Mouse (Mus musculus): ENCODE data around the gene Auts2. TPM values are rescaled to one million over a fixed set of nuclear protein-coding genes. Genes with fewer than 3 reads are reported as not detected.

The Auts2 gene
- polyA plus RNA-seq, 1 experiment from 2014 or later = 70.3 TPM

DNA sequence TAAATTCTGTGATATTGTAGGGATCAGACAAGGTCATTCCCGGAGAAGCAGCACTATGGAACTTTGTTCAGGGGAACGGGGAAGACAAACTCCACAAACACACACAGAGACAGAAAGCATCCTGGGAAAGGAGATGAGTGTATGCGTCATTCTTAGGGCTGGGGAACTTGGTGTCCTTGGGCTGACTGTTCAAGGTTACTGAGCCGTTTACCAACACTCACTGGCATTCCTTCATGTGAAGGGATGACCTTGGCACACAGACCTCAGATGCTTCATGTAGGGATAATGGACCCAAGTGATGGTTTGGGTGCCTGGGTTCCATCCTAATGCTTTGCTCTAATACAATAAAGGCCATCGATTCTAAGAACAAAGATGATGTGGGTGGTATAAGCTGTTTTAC, 685.2 kb downstream of the Auts2 start:
- Histone ChIP-seq H3K4me3 (ENCODE audit: low read depth, low read length) (no peak overlapping the region), H3K4me1 (replicated peaks; ENCODE audit: control insufficient read depth, insufficient read depth, low read length) (no peaks in the 10 kb centered on the region), H3K9ac (ENCODE audit: low read depth, low read length) (no peak overlapping the region), H3K27ac (ENCODE audit: low read depth, low read length) (no peak overlapping the region), H3K36me3 (ENCODE audit: control insufficient read depth, insufficient read depth, low read length) (no peaks in the 10 kb centered on the region), H3K27me3 (ENCODE audit: control insufficient read depth, insufficient read depth, low read length) (no peaks in the 10 kb centered on the region), H3K9me3 (ENCODE audit: control insufficient read depth, low read length) (no peaks in the 10 kb centered on the region), H3K4me2 (replicated peaks; ENCODE audit: low read depth, low read length) (no peak overlapping the region)
- ATAC-seq (ENCODE audit: low FRiP score) (no peak), DNase-seq (ENCODE audit: low spot score) (no peak)
- 84% methylated on average over 5 of the region's 5 CpGs for WGBS

DNA sequence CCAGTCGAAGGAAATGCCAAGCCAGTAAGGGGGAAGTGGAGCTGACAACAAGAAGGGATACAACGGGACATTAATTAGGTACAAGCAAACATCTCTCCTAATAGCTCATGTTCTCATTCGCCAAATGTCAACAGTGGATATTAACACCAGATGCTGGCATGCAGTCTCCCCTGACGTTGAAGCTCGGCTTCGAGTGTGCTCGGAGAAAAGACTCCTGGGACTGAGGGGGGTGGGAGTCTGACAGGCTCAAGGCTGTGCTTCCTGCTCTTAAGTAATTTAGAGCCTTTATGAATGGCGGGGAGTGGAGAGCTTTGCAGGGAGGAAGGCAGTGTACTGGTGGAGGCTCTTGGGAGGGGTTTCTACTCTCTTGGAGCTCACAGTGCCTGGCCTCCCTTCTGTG, 687.8 kb downstream of the Auts2 start:
- Histone ChIP-seq H3K4me2 (replicated peaks; ENCODE audit: low read depth, low read length) (no peak overlapping the region), H3K4me3 (ENCODE audit: low read depth, low read length) (no peak overlapping the region), H3K9me3 (ENCODE audit: control insufficient read depth, low read length) (no peaks in the 10 kb centered on the region), H3K27me3 (ENCODE audit: control insufficient read depth, insufficient read depth, low read length) (no peaks in the 10 kb centered on the region), H3K27ac (ENCODE audit: low read depth, low read length) (no peak overlapping the region), H3K9ac (ENCODE audit: low read depth, low read length) (no peak overlapping the region), H3K36me3 (ENCODE audit: control insufficient read depth, insufficient read depth, low read length) (no peaks in the 10 kb centered on the region), H3K4me1 (replicated peaks; ENCODE audit: control insufficient read depth, insufficient read depth, low read length) (peaks cover 2% of the 10 kb centered on the region; the same call in 1 of the 2 replicates)
- ATAC-seq (ENCODE audit: low FRiP score) (no peak), DNase-seq (ENCODE audit: low spot score) (peak; percentile 49)
- 31% methylated on average over 8 of the region's 8 CpGs for WGBS

DNA sequence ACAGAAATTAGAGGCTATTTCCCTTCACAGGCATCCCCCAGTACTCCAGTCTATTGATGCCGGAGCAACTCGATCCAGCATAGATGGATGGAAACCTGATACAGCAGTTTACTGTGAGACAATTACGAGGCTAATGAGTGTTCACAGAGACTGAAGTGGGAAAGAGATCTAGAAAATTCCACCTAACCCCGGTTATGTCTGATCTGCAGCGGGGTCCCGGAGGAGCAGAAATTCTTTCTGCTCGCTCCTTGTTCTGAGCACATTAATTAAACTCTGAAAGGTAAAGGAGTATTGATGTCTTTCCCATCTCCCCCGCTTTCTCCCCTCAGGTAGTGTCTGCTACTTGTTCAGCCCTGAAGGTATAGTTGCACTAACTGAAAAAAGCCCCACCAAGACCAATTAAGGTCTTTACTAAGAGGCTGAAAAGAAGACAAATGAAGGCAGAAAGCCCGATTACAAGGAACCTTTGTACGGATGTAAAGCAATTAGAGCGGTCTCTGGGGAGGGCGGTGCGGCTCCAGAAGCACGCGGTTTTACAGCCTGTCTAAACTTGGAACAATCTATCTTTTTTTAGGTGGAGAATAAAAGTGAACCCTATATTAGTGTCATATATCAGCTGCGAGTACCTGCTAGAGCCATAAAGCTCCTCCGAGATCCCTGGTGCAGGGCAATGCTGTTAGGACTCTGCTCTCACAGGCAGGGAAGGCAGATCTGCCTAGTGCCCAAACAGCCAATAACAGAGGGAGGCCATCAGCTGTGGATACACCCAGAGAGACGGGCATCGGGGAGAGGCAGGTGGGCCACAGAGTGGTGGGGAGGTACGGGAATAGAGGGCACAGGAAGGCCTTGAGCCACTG, 691.3 kb downstream of the Auts2 start:
- 50% methylated on average over 20 of the region's 20 CpGs for WGBS
- Histone ChIP-seq H3K4me1 (replicated peaks; ENCODE audit: control insufficient read depth, insufficient read depth, low read length) (peaks cover 2% of the 10 kb centered on the region; the same call in 1 of the 2 replicates), H3K4me2 (replicated peaks; ENCODE audit: low read depth, low read length) (no peak overlapping the region), H3K27ac (ENCODE audit: low read depth, low read length) (no peak overlapping the region), H3K4me3 (ENCODE audit: low read depth, low read length) (no peak overlapping the region), H3K9ac (ENCODE audit: low read depth, low read length) (no peak overlapping the region), H3K36me3 (ENCODE audit: control insufficient read depth, insufficient read depth, low read length) (no peaks in the 10 kb centered on the region), H3K27me3 (ENCODE audit: control insufficient read depth, insufficient read depth, low read length) (no peaks in the 10 kb centered on the region), H3K9me3 (ENCODE audit: control insufficient read depth, low read length) (no peaks in the 10 kb centered on the region)
- DNase-seq (ENCODE audit: low spot score) (peak; percentile 54), ATAC-seq (ENCODE audit: low FRiP score) (peak; percentile 45; the same call in 1 of the 2 replicates)

DNA sequence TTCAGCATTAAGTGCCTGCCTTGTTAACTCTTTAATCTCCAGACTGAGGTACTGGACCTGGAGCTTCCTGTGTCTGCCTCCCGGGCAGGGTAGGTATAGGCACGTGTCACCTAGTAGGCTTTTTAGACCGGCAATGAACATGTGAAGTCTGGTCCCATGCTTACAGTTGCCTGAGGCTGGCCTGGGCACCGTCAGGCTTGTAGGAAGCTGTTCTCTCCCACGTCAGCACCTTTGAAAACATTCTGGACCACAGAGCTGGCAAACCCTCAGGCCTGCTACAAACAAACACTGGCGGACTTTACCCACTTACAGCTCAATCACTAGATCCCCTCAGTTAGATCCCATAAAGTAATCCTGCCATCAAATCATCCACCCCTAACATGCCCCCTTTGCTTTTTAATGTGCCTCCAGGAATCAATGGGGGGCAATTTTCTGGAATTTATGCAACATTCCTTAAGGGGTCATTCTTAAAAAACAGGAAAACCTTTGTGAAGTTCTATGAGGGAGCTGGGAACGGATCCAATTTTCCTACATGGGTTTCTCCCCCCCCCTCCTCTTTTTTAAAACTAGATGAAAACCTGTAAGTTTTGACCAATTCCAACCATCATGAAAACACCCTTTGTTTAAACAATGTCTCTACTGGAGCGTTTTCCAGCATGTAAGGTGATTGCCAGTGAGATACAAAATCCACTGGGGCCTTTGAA, 692.4 kb downstream of the Auts2 start:
- ATAC-seq (ENCODE audit: low FRiP score) = no peak
- Histone ChIP-seq H3K27me3 (ENCODE audit: control insufficient read depth, insufficient read depth, low read length) (no peaks in the 10 kb centered on the region), H3K4me3 (ENCODE audit: low read depth, low read length) (no peak overlapping the region), H3K4me2 (replicated peaks; ENCODE audit: low read depth, low read length) (no peak overlapping the region), H3K9me3 (ENCODE audit: control insufficient read depth, low read length) (no peaks in the 10 kb centered on the region), H3K27ac (ENCODE audit: low read depth, low read length) (no peak overlapping the region), H3K9ac (ENCODE audit: low read depth, low read length) (no peak overlapping the region), H3K4me1 (replicated peaks; ENCODE audit: control insufficient read depth, insufficient read depth, low read length) (peaks cover 2% of the 10 kb centered on the region; the same call in 1 of the 2 replicates), H3K36me3 (ENCODE audit: control insufficient read depth, insufficient read depth, low read length) (no peaks in the 10 kb centered on the region)
- DNase-seq (ENCODE audit: low spot score) = no peak
- 80% methylated on average over 8 of the region's 8 CpGs for WGBS

DNA sequence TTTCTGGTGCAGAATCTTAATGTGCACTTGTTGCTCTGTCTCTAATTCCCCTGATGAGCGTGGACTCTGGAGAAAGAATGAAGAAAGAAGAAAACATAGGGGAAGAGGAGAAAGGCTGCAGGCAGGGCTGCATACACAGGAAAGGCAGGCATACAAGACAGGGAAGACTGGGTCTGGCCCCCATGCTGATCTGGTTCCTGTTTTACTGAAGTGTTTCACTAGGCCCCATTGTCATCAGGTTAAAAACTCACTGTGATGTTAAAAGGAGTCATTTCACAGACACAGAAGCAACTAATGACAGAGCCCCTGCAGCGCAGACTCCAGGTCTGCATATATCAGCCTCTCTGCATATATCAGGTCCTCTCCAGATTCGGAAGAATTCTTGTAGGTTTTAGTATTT, 693.5 kb downstream of the Auts2 start:
- DNase-seq (ENCODE audit: low spot score) = no peak
- no peak overlapping the region for H3K9ac ChIP-seq (ENCODE audit: low read depth, low read length)
- no peak overlapping the region for H3K4me2 ChIP-seq (replicated peaks; ENCODE audit: low read depth, low read length)
- ATAC-seq (ENCODE audit: low FRiP score) = no peak
- H3K4me1 ChIP-seq (replicated peaks; ENCODE audit: control insufficient read depth, insufficient read depth, low read length) = peaks cover 2% of the 10 kb centered on the region; the same call in 1 of the 2 replicates
- H3K4me3 ChIP-seq (ENCODE audit: low read depth, low read length) = no peak overlapping the region
- H3K36me3 ChIP-seq (ENCODE audit: control insufficient read depth, insufficient read depth, low read length) = no peaks in the 10 kb centered on the region
- WGBS = 65% methylated on average over 3 of the region's 3 CpGs
- H3K27ac ChIP-seq (ENCODE audit: low read depth, low read length) = no peak overlapping the region
- H3K27me3 ChIP-seq (ENCODE audit: control insufficient read depth, insufficient read depth, low read length) = no peaks in the 10 kb centered on the region
- H3K9me3 ChIP-seq (ENCODE audit: control insufficient read depth, low read length) = no peaks in the 10 kb centered on the region

DNA sequence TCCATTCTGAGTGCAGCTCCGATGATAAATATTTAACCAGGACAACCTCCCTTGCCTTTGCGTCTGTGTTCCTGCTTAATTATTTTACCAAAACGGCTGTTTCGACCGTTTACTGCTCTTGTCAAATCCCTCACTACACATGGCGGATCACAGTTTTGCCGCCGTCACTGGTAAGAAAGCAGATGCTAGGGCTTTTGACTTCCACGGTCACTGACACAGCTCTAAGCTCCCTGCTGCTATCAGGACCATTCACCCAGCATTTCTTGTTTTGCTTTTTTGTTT, 698.7 kb downstream of the Auts2 start:
- Histone ChIP-seq H3K4me3 (ENCODE audit: low read depth, low read length) (no peak overlapping the region), H3K27me3 (ENCODE audit: control insufficient read depth, insufficient read depth, low read length) (no peaks in the 10 kb centered on the region), H3K9me3 (ENCODE audit: control insufficient read depth, low read length) (no peaks in the 10 kb centered on the region), H3K27ac (ENCODE audit: low read depth, low read length) (no peak overlapping the region), H3K4me1 (replicated peaks; ENCODE audit: control insufficient read depth, insufficient read depth, low read length) (no peaks in the 10 kb centered on the region; the same call in 1 of the 2 replicates), H3K36me3 (ENCODE audit: control insufficient read depth, insufficient read depth, low read length) (no peaks in the 10 kb centered on the region), H3K4me2 (replicated peaks; ENCODE audit: low read depth, low read length) (no peak overlapping the region), H3K9ac (ENCODE audit: low read depth, low read length) (no peak overlapping the region)
- WGBS = 38% methylated on average over 9 of the region's 9 CpGs
- no peak for DNase-seq (ENCODE audit: low spot score)
- ATAC-seq (ENCODE audit: low FRiP score) = no peak

DNA sequence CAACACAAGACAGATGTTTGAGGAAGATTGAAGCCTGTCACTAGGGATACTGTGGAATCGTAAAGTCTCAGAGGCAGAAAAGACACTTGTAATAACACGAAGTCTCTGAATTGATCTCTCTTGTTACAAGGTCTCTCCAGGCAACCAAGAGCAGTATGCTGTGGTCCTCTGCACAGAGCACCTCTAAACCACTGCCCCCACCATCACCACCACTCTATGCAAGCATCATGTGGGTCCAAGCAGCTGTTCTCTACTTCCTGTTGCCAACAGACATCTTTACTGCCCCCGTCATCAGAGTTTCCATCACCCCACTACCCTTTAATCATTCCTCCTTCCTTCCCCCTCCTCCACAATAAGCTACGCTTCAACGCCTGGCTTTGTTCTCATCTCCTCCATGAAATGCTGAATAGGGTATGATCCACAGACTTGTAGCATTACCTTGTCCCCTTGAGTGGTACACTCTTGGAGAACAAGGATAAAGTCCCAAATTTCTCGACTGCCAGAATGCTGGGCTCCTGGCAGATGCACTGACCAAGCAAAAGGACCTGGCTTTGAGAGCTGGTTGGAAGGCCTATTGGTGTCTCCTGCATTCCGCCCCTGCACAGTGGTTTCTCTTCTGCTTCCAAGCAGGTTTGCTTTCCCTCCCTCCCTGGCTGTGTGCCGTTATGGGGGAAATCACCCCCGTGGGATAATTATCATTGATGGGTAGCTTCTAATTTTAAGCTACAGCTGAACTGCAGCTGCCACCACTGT, 699.2 kb downstream of the Auts2 start:
- Histone ChIP-seq H3K27me3 (ENCODE audit: control insufficient read depth, insufficient read depth, low read length) (no peaks in the 10 kb centered on the region), H3K27ac (ENCODE audit: low read depth, low read length) (no peak overlapping the region), H3K9me3 (ENCODE audit: control insufficient read depth, low read length) (no peaks in the 10 kb centered on the region), H3K4me1 (replicated peaks; ENCODE audit: control insufficient read depth, insufficient read depth, low read length) (no peaks in the 10 kb centered on the region; the same call in 1 of the 2 replicates), H3K9ac (ENCODE audit: low read depth, low read length) (no peak overlapping the region), H3K4me3 (ENCODE audit: low read depth, low read length) (no peak overlapping the region), H3K36me3 (ENCODE audit: control insufficient read depth, insufficient read depth, low read length) (no peaks in the 10 kb centered on the region), H3K4me2 (replicated peaks; ENCODE audit: low read depth, low read length) (no peak overlapping the region)
- DNase-seq (ENCODE audit: low spot score) = peak; percentile 28
- ATAC-seq (ENCODE audit: low FRiP score) = peak; percentile 35; the same call in 1 of the 2 replicates
- WGBS = 47% methylated on average over 9 of the region's 9 CpGs

DNA sequence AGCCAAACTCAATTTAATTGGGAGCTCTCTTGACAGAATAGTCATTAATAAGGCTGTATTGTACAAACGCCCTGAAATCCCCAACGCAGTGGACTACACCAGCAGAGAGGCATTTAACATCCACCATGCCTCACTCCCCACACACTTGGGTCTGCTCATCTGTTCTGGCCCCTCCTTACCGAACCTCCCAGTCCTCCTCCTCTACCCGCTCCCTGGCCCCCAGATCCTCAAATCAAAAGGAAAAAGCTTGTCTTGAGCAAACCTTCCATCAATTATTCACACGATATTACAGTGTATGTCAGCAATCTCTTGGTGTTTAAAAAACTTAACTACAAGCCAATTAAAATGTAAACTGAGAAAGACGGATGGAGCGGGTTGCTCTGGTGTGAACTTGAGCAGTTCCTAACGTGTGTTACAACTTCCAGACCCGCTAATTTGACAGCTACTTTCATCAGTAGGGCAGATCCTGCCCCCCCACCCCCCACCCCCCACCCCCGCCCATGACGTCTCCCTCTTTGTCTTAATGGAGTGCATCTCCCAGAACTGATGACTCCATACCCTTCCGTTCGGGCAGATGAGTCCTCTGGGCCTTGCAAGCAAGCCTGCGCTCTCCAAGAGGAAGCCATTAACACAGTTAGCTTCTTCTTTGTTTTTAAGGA, 703.4 kb downstream of the Auts2 start:
- no peak overlapping the region for H3K27ac ChIP-seq (ENCODE audit: low read depth, low read length)
- 69% methylated on average over 14 of the region's 14 CpGs for WGBS

More for the DNA sequence above, 703.4 kb downstream of the Auts2 start:
- DNase-seq (ENCODE audit: low spot score) (no peak), ATAC-seq (ENCODE audit: low FRiP score) (no peak)
- H3K27me3 ChIP-seq (ENCODE audit: control insufficient read depth, insufficient read depth, low read length) = no peaks in the 10 kb centered on the region
- H3K4me3 ChIP-seq (ENCODE audit: low read depth, low read length) = no peak overlapping the region
- no peak overlapping the region for H3K4me2 ChIP-seq (replicated peaks; ENCODE audit: low read depth, low read length)
- no peaks in the 10 kb centered on the region; the same call in 1 of the 2 replicates for H3K4me1 ChIP-seq (replicated peaks; ENCODE audit: control insufficient read depth, insufficient read depth, low read length)
- H3K9me3 ChIP-seq (ENCODE audit: control insufficient read depth, low read length) = no peaks in the 10 kb centered on the region
- H3K9ac ChIP-seq (ENCODE audit: low read depth, low read length) = no peak overlapping the region
- H3K36me3 ChIP-seq (ENCODE audit: control insufficient read depth, insufficient read depth, low read length) = no peaks in the 10 kb centered on the region

All from hindbrain, embryonic 11.5 days (tissue).